Mouse (Mus musculus): ENCODE results near the gene Rln1. TPM values are rescaled to one million over a fixed set of nuclear protein-coding genes. Genes with fewer than 3 reads are reported as not detected.

The Rln1 gene
- total RNA-seq, 2 experiments from 2014 or later, result not detected

GRCm38 (mm10) chr19:29296166-29296565 lies 38.3 kb downstream of the Rln1 start:
- no peak for DNase-seq

- DNase-seq, result no peak
These were observed 39.7 kb downstream of the Rln1 start for GRCm38 (mm10) chr19:29294756-29295155.

- DNase-seq, result no peak
These were observed 41.9 kb downstream of the Rln1 start for GRCm38 (mm10) chr19:29292546-29292945.

- no peak for DNase-seq
These were observed 42.9 kb downstream of the Rln1 start for GRCm38 (mm10) chr19:29291532-29291931.

- DNase-seq, result no peak
These were observed 46.6 kb downstream of the Rln1 start for GRCm38 (mm10) chr19:29287863-29288262.

GRCm38 (mm10) chr19:29285451-29285869 lies 49.0 kb downstream of the Rln1 start:
- no peak for DNase-seq

Other genes starting within 250 kb of the Rln1 start
- gene Rcl1, start 233.3 kb downstream of the Rln1 start, total RNA-seq (2021), result 1 to 10 TPM; 6.3 to 8.9 TPM
- 10 to 100 TPM; 21.5 to 24.7 TPM for gene Jak2, start 82.8 kb downstream of the Rln1 start, total RNA-seq (2021)
- gene Insl6, start 9.3 kb downstream of the Rln1 start, total RNA-seq (2021), result not detected
- gene Plgrkt, start 32.7 kb upstream of the Rln1 start, total RNA-seq (2021), result 10 to 100 TPM; 13.7 to 15.1 TPM
- under 1 TPM; 0.67 to 0.77 TPM for gene Cd274, start 32.8 kb upstream of the Rln1 start, total RNA-seq (2021)
- gene Pdcd1lg2, start 76.2 kb upstream of the Rln1 start, total RNA-seq (2021), result not detected
- gene Ric1, start 187.6 kb upstream of the Rln1 start, total RNA-seq (2021), result 10 to 100 TPM; 22.5 to 23.8 TPM

Data from gastrocnemius, postnatal 25 days (tissue).